In the genomic region with DNA sequence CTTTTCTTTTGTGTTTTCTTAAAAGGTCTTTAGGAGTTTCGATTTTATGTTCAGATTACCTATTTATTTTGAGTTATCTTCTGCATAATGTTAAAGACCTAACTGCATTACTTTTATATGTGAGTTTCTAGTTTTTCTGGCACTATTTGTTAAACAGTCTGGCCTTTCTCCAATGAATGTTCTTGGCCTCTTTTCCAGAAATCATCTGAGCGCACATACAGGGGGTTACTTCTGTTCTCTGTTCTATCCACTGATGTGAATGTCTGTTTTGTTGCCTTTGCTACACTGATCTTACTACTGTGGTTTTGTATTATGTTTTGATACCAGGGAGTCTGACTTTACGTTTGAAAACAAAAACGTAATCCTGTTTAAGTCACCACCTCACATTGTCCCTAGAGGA, we compare ENCODE assay signal across 21 mouse cellular contexts. TPM values are rescaled to one million over a fixed set of nuclear protein-coding genes. Genes with fewer than 3 reads are reported as not detected.
A peak's percentile ranks its signal among the peaks of the same experiment; 100 is the strongest.
DNase-seq lines count a peak whose midpoint lies in the region; ATAC-seq and TF ChIP-seq lines count a peak whose summit lies in the region.
"Had no signal": no experiment of that assay in that cellular context is flagged by ENCODE, and none has a peak within 500 bp of the region (broad histone marks: within the 10 kb centered on the region; RNA-seq: fewer than 3 reads in every experiment).

No protein-coding gene starts in this region.

- TF ChIP-seq EP300 in lung, postnatal 0 days (IDR thresholded peaks at IDR 0.05): no peak

- H3K4me1 ChIP-seq in lung, postnatal 0 days (ENCODE audit: insufficient read depth, low read depth, low read length): no peaks in the 10 kb centered on the region
- H3K4me1 ChIP-seq in heart, embryonic 10.5 days: peaks cover 5% of the 10 kb centered on the region
- H3K4me1 ChIP-seq in hindbrain, embryonic 11.5 days (replicated peaks; ENCODE audit: control insufficient read depth, insufficient read depth, low read length): no peaks in the 10 kb centered on the region
- H3K4me1 ChIP-seq: embryonic facial prominence, embryonic 13.5 days; forebrain, embryonic 13.5 days; hindbrain, embryonic 12.5 days had no signal

- H3K4me2 ChIP-seq in lung, postnatal 0 days (replicated peaks; ENCODE audit: low read depth, low read length): no peak overlapping the region
- no peak overlapping the region for H3K4me2 ChIP-seq in hindbrain, embryonic 11.5 days (replicated peaks; ENCODE audit: low read depth, low read length)
- H3K4me2 ChIP-seq: embryonic facial prominence, embryonic 13.5 days; forebrain, embryonic 13.5 days; heart, embryonic 13.5 days; hindbrain, embryonic 12.5 days had no signal

- no peak for ATAC-seq in lung, postnatal 0 days
- ATAC-seq in hindbrain, embryonic 11.5 days (ENCODE audit: low FRiP score): no peak
- ATAC-seq: forebrain, embryonic 13.5 days; forebrain, postnatal 0 days; hindbrain, embryonic 16.5 days had no signal

- no peaks in the 10 kb centered on the region for H3K36me3 ChIP-seq in lung, postnatal 0 days (ENCODE audit: insufficient read depth, low read length)
- no peaks in the 10 kb centered on the region for H3K36me3 ChIP-seq in splenic B cell, adult 2 months (ENCODE audit: control insufficient read depth, insufficient read depth, low read length, poor library complexity, severe bottlenecking)
- H3K36me3 ChIP-seq in heart, embryonic 10.5 days: no peaks in the 10 kb centered on the region
- no peaks in the 10 kb centered on the region for H3K36me3 ChIP-seq in hindbrain, embryonic 11.5 days (ENCODE audit: control insufficient read depth, insufficient read depth, low read length)
- H3K36me3 ChIP-seq: embryonic facial prominence, embryonic 13.5 days; heart, embryonic 13.5 days; hindbrain, embryonic 12.5 days had no signal

- 71% methylated on average over 4 of the region's 4 CpGs for WGBS in lung, postnatal 0 days
- WGBS in heart, embryonic 10.5 days: 89% methylated on average over 4 of the region's 4 CpGs
- 88% methylated on average over 4 of the region's 4 CpGs for WGBS in hindbrain, embryonic 11.5 days

- H3K27ac ChIP-seq in lung, postnatal 0 days (ENCODE audit: low read length): no peak overlapping the region
- no peak overlapping the region for H3K27ac ChIP-seq in heart, embryonic 10.5 days
- no peak overlapping the region for H3K27ac ChIP-seq in hindbrain, embryonic 11.5 days (ENCODE audit: low read depth, low read length)
- H3K27ac ChIP-seq: embryonic facial prominence, embryonic 13.5 days; forebrain, embryonic 13.5 days; gastrocnemius, adult 2 months; heart, embryonic 13.5 days; hindbrain, embryonic 12.5 days had no signal

- peak; percentile 38 for DNase-seq in layer of hippocampus, adult 9-10 months (ENCODE audit: low spot score)
- DNase-seq in layer of hippocampus, adult 8-10 months (ENCODE audit: low spot score in 2 of 2): no peak
- peak; percentile 47 for DNase-seq in lung, postnatal 0 days (ENCODE audit: low spot score)
- no peak for DNase-seq in lung, adult 18-20 months
- peak; percentile 75 for DNase-seq in adipocyte (ENCODE audit: low spot score)
- peak; percentile 6 for DNase-seq in splenic B cell, adult 2 months (ENCODE audit: low read depth, low spot score)
- no peak for DNase-seq in heart, embryonic 10.5 days (ENCODE audit: low spot score)
- no peak for DNase-seq in hindbrain, embryonic 11.5 days (ENCODE audit: low spot score)
- DNase-seq: adrenal gland, postnatal 14 days; cerebellum, adult 11 months; cerebellum, adult 8-10 months; embryo, embryonic 11 days; forebrain, postnatal 0 days; gastrocnemius, adult 2 months; gastrocnemius, postnatal 25 days; heart, postnatal 36 days had no signal

- H3K9me3 ChIP-seq in lung, postnatal 0 days (ENCODE audit: low read length): no peaks in the 10 kb centered on the region
- no peaks in the 10 kb centered on the region for H3K9me3 ChIP-seq in heart, embryonic 10.5 days
- H3K9me3 ChIP-seq in hindbrain, embryonic 11.5 days (ENCODE audit: control insufficient read depth, low read length): no peaks in the 10 kb centered on the region
- H3K9me3 ChIP-seq: embryonic facial prominence, embryonic 13.5 days; forebrain, embryonic 13.5 days; heart, embryonic 13.5 days; hindbrain, embryonic 12.5 days had no signal

- no peaks in the 10 kb centered on the region for H3K27me3 ChIP-seq in lung, postnatal 0 days (replicated peaks; ENCODE audit: insufficient read depth, low read length)
- no peaks in the 10 kb centered on the region for H3K27me3 ChIP-seq in splenic B cell, adult 2 months (ENCODE audit: control insufficient read depth, insufficient read depth, low read length, poor library complexity, severe bottlenecking)
- no peaks in the 10 kb centered on the region for H3K27me3 ChIP-seq in heart, embryonic 10.5 days (ENCODE audit: insufficient read depth, poor library complexity, severe bottlenecking)
- no peaks in the 10 kb centered on the region for H3K27me3 ChIP-seq in hindbrain, embryonic 11.5 days (ENCODE audit: control insufficient read depth, insufficient read depth, low read length)
- H3K27me3 ChIP-seq: embryonic facial prominence, embryonic 13.5 days; forebrain, embryonic 13.5 days; heart, embryonic 13.5 days; hindbrain, embryonic 12.5 days had no signal

- no peak for TF ChIP-seq CTCF in lung, postnatal 0 days (IDR thresholded peaks at IDR 0.05)

- H3K4me3 ChIP-seq in lung, postnatal 0 days (ENCODE audit: low read depth, low read length): no peak overlapping the region
- no peak overlapping the region for H3K4me3 ChIP-seq in heart, embryonic 10.5 days
- H3K4me3 ChIP-seq in hindbrain, embryonic 11.5 days (ENCODE audit: low read depth, low read length): no peak overlapping the region
- H3K4me3 ChIP-seq: embryonic facial prominence, embryonic 13.5 days; forebrain, embryonic 13.5 days; gastrocnemius, adult 2 months; heart, embryonic 13.5 days; hindbrain, embryonic 12.5 days had no signal

- H3K9ac ChIP-seq in lung, postnatal 0 days (replicated peaks; ENCODE audit: low read depth): no peak overlapping the region
- H3K9ac ChIP-seq in hindbrain, embryonic 11.5 days (ENCODE audit: low read depth, low read length): no peak overlapping the region
- H3K9ac ChIP-seq: embryonic facial prominence, embryonic 13.5 days; forebrain, embryonic 13.5 days; forebrain, postnatal 0 days; heart, embryonic 13.5 days; hindbrain, embryonic 12.5 days had no signal

RNA-seq across cellular contexts. Expression of a gene that starts 3.8 kb away (rescaled TPM):
- 10 to 100 TPM; 27.3 to 31.2 (median 29.0) TPM for total RNA-seq in layer of hippocampus, adult 8-10 months (2022)
- polyA plus RNA-seq in lung, postnatal 0 days (2015; fragmentation: Nextera tagmentation; extraction: Ambion mirVana): 30.7 and 30.8 TPM in 2 replicates
- 23.0 and 32.0 TPM in 2 replicates for polyA plus RNA-seq in heart, embryonic 10.5 days (2016; fragmentation: Nextera tagmentation; extraction: Ambion mirVana)
- polyA plus RNA-seq in hindbrain, embryonic 11.5 days (2014; fragmentation: Nextera tagmentation; extraction: Ambion mirVana): 35.1 and 38.0 TPM in 2 replicates

RNA-seq across cellular contexts. Expression of a gene that starts 35.1 kb away (rescaled TPM):
- 100 to 1,000 TPM in 2 of 4 experiments, 10 to 100 TPM in 2; 93.5 to 105 (median 101) TPM for total RNA-seq in layer of hippocampus, adult 8-10 months (2022)
- 19.6 and 21.3 TPM in 2 replicates for polyA plus RNA-seq in lung, postnatal 0 days (2015; fragmentation: Nextera tagmentation; extraction: Ambion mirVana)
- 45.1 and 83.8 TPM in 2 replicates for polyA plus RNA-seq in heart, embryonic 10.5 days (2016; fragmentation: Nextera tagmentation; extraction: Ambion mirVana)
- polyA plus RNA-seq in hindbrain, embryonic 11.5 days (2014; fragmentation: Nextera tagmentation; extraction: Ambion mirVana): 20.8 and 24.0 TPM in 2 replicates

Comparison
In these comparisons a context has a peak if more than half of its experiments do, and no peak if none do; other contexts are left out.
1. DNase-seq: peak in layer of hippocampus, adult 9-10 months (single experiment), lung, postnatal 0 days (single experiment), adipocyte (single experiment) and splenic B cell, adult 2 months (single experiment); none in layer of hippocampus, adult 8-10 months (0 of 2), lung, adult 18-20 months (0 of 2), heart, embryonic 10.5 days (single experiment) and hindbrain, embryonic 11.5 days (single experiment).